Mouse (Mus musculus): ENCODE results near the gene Slc2a4.

DNA sequence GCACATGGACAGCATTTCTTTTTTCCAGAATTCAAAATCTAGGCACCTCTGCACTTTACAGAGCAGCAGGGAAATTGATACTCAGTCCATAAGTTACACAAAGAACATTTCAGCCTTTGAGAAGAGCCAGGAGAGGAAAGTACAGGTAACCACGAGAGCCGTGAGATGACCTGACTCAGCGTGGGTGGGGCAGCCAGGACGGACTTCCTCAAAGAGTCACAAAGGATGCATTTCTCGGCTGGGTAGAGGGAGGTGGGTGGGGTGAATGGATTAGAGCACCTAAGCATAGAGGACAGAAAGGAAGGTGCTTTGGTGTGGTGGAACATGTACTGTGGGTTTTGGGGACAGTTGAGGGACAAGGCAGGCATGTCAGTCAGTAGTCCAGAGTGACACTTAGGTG lies 13.9 kb upstream of the Slc2a4 start:
- TF ChIP-seq CTCF (IDR thresholded peaks at IDR 0.05; ENCODE audit: borderline replicate concordance, insufficient read depth, low read length) (no peak), POLR2A (IDR thresholded peaks at IDR 0.05; ENCODE audit: low read depth, low read length) (no peak)

All from embryonic fibroblast, embryonic 13.5 days (primary cell).